24 mouse cellular contexts compared by ENCODE assay signal in the genomic region with DNA sequence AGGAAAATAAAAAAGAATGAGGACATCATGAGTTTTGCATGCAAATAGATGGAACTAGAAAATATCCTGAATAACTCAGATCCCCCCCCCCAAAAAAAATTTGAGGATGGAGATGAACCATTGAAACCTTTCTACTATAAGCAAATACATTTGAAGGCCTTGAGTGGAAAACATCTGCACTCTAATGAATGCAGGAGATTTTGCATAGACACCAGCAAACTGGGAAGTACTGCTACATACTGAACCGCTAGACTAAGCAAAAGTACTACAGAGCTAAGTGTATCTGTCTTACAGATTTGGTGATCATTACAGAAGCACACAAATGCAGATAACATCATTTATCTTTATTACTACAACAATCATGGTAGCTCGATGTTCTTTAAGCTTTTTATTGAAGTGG.
"Had no signal": no experiment of that assay in that cellular context is flagged by ENCODE, and none has a peak within 500 bp of the region (broad histone marks: within the 10 kb centered on the region; RNA-seq: fewer than 3 reads in every experiment).

No protein-coding gene starts in this region.

- H3K4me3 ChIP-seq: embryonic facial prominence, embryonic 10.5 days; embryonic facial prominence, embryonic 12.5 days; embryonic facial prominence, embryonic 13.5 days; embryonic facial prominence, embryonic 15.5 days; erythroblast, embryonic 14.5 days; forebrain, embryonic 10.5 days; forebrain, embryonic 12.5 days; forebrain, embryonic 13.5 days; forebrain, embryonic 15.5 days; gastrocnemius, adult 2 months; heart, adult 2 months had no signal

- DNase-seq: cerebellum, adult 9-10 months; cerebellum, adult 9-11 months; cerebellum, postnatal 10 days; cerebellum, postnatal 14 days; cerebellum, postnatal 25 days; cerebellum, postnatal 36 days; embryo, embryonic 11 days; forebrain, postnatal 0 days; gastrocnemius, adult 2 months; gastrocnemius, postnatal 10 days; gastrocnemius, postnatal 14 days; gastrocnemius, postnatal 25 days; gastrocnemius, postnatal 36 days; heart, adult 18-20 months; heart, adult 2 months had no signal

- H3K4me2 ChIP-seq: embryonic facial prominence, embryonic 12.5 days; embryonic facial prominence, embryonic 13.5 days; embryonic facial prominence, embryonic 15.5 days; forebrain, embryonic 12.5 days; forebrain, embryonic 13.5 days; forebrain, embryonic 15.5 days had no signal

- H3K9me3 ChIP-seq: embryonic facial prominence, embryonic 10.5 days; embryonic facial prominence, embryonic 12.5 days; embryonic facial prominence, embryonic 13.5 days; embryonic facial prominence, embryonic 15.5 days; forebrain, embryonic 10.5 days; forebrain, embryonic 12.5 days; forebrain, embryonic 13.5 days; forebrain, embryonic 15.5 days had no signal

- H3K27ac ChIP-seq: embryonic facial prominence, embryonic 10.5 days; embryonic facial prominence, embryonic 12.5 days; embryonic facial prominence, embryonic 13.5 days; embryonic facial prominence, embryonic 15.5 days; forebrain, embryonic 10.5 days; forebrain, embryonic 12.5 days; forebrain, embryonic 13.5 days; forebrain, embryonic 15.5 days; gastrocnemius, adult 2 months; heart, adult 2 months had no signal

- H3K27me3 ChIP-seq: embryonic facial prominence, embryonic 12.5 days; embryonic facial prominence, embryonic 13.5 days; embryonic facial prominence, embryonic 15.5 days; forebrain, embryonic 12.5 days; forebrain, embryonic 13.5 days; forebrain, embryonic 15.5 days had no signal

- H3K36me3 ChIP-seq: embryonic facial prominence, embryonic 10.5 days; embryonic facial prominence, embryonic 12.5 days; embryonic facial prominence, embryonic 13.5 days; embryonic facial prominence, embryonic 15.5 days; forebrain, embryonic 10.5 days; forebrain, embryonic 12.5 days; forebrain, embryonic 15.5 days had no signal

- H3K9ac ChIP-seq: embryonic facial prominence, embryonic 12.5 days; embryonic facial prominence, embryonic 13.5 days; embryonic facial prominence, embryonic 15.5 days; forebrain, embryonic 12.5 days; forebrain, embryonic 13.5 days; forebrain, embryonic 15.5 days; forebrain, postnatal 0 days had no signal

- H3K4me1 ChIP-seq: embryonic facial prominence, embryonic 10.5 days; embryonic facial prominence, embryonic 12.5 days; embryonic facial prominence, embryonic 13.5 days; embryonic facial prominence, embryonic 15.5 days; forebrain, embryonic 10.5 days; forebrain, embryonic 12.5 days; forebrain, embryonic 13.5 days; forebrain, embryonic 15.5 days had no signal
